Mouse (Mus musculus): ENCODE measurements around the gene Naa35. TPM values are rescaled to one million over a fixed set of nuclear protein-coding genes. Genes with fewer than 3 reads are reported as not detected.
A peak's percentile ranks its signal among the peaks of the same experiment; 100 is the strongest.
"Not testable (repeated sequence)": the region's sequence is repeated elsewhere in the genome, so short reads cannot be mapped to it uniquely, and the experiment has no call there.

The Naa35 gene
- polyA plus RNA-seq, 1 experiment from 2014 or later: 83.5 TPM

DNA sequence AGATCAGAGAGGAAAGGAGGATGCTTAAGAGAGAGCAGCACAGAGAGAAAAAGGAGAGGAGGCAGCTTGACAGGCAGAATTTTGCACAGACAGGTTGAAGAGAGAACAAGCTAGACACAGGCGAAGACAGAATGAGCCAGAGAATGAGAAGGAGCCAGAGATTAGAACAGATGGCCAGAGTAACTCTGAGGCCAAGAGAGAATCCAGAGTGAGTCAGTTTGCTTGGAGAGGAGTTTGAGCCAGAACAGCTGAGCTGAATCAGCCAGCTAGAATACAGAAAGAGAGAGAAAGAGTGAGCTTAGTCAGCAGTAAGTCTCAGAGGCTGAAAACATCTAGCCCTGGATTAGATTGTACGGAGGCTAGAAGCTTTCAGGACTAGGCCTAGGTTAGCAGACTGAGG is 12.5 kb upstream of the Naa35 start:
- no peaks in the 10 kb centered on the region for H3K27me3 ChIP-seq (ENCODE audit: insufficient read depth, low read length)
- ATAC-seq (ENCODE audit: insufficient read depth): no peak
- WGBS: 87% methylated on average over 2 of the region's 2 CpGs

DNA sequence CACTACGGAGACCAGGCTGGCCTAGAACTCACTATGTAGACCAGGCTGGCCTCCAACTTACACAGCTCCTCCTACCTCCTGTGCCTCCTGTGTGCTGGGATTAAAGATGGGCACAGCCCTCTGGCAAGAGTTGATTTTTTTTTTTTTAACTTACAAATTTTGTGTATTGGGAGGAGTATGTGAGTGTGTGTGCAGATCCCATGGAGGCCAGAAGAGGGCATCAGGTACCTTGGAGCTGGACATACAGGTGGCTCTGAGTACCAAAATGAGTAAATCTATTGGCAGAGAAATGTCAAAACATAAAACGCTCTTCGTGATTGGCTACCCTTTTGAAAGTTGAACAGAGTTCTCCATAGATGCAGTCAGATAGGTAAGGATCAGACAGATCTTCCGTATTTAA is 4.1 kb upstream of the Naa35 start:
- 96% methylated on average over 4 of the region's 4 CpGs for WGBS
- Histone ChIP-seq H3K27ac (ENCODE audit: low read depth) (no peak overlapping the region), H3K4me3 (ENCODE audit: low read depth, low read length) (no peak overlapping the region), H3K9ac (no peak overlapping the region), H3K27me3 (ENCODE audit: insufficient read depth, low read length) (no peaks in the 10 kb centered on the region), H3K9me3 (ENCODE audit: low read depth, low read length) (no peaks in the 10 kb centered on the region), H3K4me2 (no peak overlapping the region), H3K4me1 (ENCODE audit: insufficient read depth) (no peaks in the 10 kb centered on the region), H3K36me3 (ENCODE audit: insufficient read depth) (no peaks in the 10 kb centered on the region)
- no peak for DNase-seq
- no peak for TF ChIP-seq CTCF (IDR thresholded peaks at IDR 0.05; ENCODE audit: low read depth)
- ATAC-seq (ENCODE audit: insufficient read depth): no peak

More for the DNA sequence above, 12.5 kb upstream of the Naa35 start:
- no peaks in the 10 kb centered on the region for H3K36me3 ChIP-seq (ENCODE audit: insufficient read depth)
- H3K4me2 ChIP-seq: no peak overlapping the region
- no peaks in the 10 kb centered on the region for H3K4me1 ChIP-seq (ENCODE audit: insufficient read depth)
- no peak overlapping the region for H3K4me3 ChIP-seq (ENCODE audit: low read depth, low read length)
- no peak overlapping the region for H3K9ac ChIP-seq
- H3K27ac ChIP-seq (ENCODE audit: low read depth): no peak overlapping the region
- H3K9me3 ChIP-seq (ENCODE audit: low read depth, low read length): no peaks in the 10 kb centered on the region
- no peak for TF ChIP-seq CTCF (IDR thresholded peaks at IDR 0.05; ENCODE audit: low read depth)
- DNase-seq: no peak

DNA sequence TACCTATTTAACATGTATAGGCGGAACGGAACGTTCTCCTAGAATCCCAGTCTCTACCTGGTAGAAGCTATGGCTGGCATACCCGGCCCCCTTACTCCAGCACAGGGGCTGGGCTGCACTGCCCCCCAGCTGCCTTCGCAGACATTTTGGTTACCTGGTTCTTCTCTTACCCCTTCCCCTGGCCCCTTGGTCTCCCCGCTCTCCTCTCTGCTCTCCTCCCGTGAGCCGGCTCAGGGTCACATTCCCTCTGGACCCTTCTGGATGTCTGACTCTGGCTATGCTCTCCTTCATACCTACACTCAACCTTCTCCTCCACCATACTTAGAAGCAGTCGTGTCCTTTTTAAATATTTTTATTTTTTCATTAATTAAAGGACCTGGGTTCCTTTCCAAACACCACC is 578 bp upstream of the Naa35 start:
- H3K4me3 ChIP-seq (ENCODE audit: low read depth, low read length): peak overlapping the region; percentile 94
- no peaks in the 10 kb centered on the region for H3K27me3 ChIP-seq (ENCODE audit: insufficient read depth, low read length)
- WGBS: 2% methylated on average over 9 of the region's 9 CpGs
- H3K36me3 ChIP-seq (ENCODE audit: insufficient read depth): peaks cover 23% of the 10 kb centered on the region
- H3K4me1 ChIP-seq (ENCODE audit: insufficient read depth): peaks cover 7% of the 10 kb centered on the region; the same call in 1 of the 2 replicates
- H3K9me3 ChIP-seq (ENCODE audit: low read depth, low read length): no peaks in the 10 kb centered on the region
- peak; percentile 44 for DNase-seq
- peak overlapping the region; percentile 92 for H3K4me2 ChIP-seq
- peak; percentile 29; the same call in 1 of the 2 replicates for TF ChIP-seq CTCF (IDR thresholded peaks at IDR 0.05; ENCODE audit: low read depth)
- ATAC-seq (ENCODE audit: insufficient read depth): peak; percentile 43
- H3K27ac ChIP-seq (ENCODE audit: low read depth): peak overlapping the region; percentile 66
- peak overlapping the region; percentile 59 for H3K9ac ChIP-seq

DNA sequence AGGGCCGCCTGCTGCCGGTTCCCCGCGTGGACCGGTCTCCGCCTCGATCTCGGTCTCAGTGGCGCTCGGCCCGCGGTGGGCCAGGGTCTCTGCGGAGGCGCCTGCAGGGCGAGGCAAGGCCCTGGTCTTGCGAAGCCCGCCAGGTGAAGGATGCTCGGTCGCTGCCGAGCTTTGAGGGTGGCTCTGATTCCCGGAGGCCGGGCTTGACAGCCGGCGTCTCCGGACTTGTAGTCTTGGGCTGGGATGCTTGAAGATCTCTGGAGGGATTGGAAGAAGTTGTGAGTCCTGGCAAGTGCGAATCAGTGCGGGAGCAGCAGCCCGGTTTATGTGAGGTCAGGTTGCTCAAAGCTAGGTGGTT is 568 bp downstream of the Naa35 start:
- WGBS: under 1% methylated on average over 28 of the region's 28 CpGs
- Histone ChIP-seq H3K4me2 (peak overlapping the region; percentile 92), H3K36me3 (ENCODE audit: insufficient read depth) (peaks cover 34% of the 10 kb centered on the region), H3K4me1 (ENCODE audit: insufficient read depth) (peaks cover 7% of the 10 kb centered on the region; the same call in 1 of the 2 replicates), H3K4me3 (ENCODE audit: low read depth, low read length) (peak overlapping the region; percentile 94), H3K9me3 (ENCODE audit: low read depth, low read length) (no peaks in the 10 kb centered on the region), H3K27me3 (ENCODE audit: insufficient read depth, low read length) (no peaks in the 10 kb centered on the region), H3K9ac (peak overlapping the region; percentile 82), H3K27ac (ENCODE audit: low read depth) (peak overlapping the region; percentile 75)
- TF ChIP-seq CTCF (IDR thresholded peaks at IDR 0.05; ENCODE audit: low read depth): no peak
- peak; percentile 61 for ATAC-seq (ENCODE audit: insufficient read depth)
- DNase-seq: peak; percentile 50

DNA sequence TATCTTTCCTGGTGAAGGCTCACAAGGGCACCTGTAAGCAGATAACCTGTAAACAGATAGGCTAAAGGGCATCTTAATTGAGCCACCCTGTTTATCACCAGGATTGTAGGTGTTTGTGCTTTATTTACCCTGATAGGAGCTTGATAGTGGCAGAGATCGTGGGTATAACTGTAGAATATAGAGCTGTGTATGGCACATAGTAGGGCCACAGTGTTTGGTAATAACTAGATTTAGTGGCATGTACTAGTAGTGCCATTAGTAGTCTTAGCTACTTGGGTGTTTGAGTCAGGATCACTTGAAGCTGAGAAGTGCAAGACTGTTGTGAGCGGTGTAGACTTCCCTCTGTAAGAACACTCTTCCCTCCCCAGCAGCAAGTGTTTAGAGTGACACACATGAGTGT is 2.1 kb downstream of the Naa35 start:
- no peak for ATAC-seq (ENCODE audit: insufficient read depth)
- Histone ChIP-seq H3K9ac (no peak overlapping the region), H3K4me2 (peak overlapping the region; percentile 92; the same call in 1 of the 2 replicates), H3K9me3 (ENCODE audit: low read depth, low read length) (no peaks in the 10 kb centered on the region), H3K27ac (ENCODE audit: low read depth) (no peak overlapping the region), H3K4me3 (ENCODE audit: low read depth, low read length) (no peak overlapping the region), H3K4me1 (ENCODE audit: insufficient read depth) (peaks cover 7% of the 10 kb centered on the region; the same call in 1 of the 2 replicates), H3K36me3 (ENCODE audit: insufficient read depth) (peaks cover 50% of the 10 kb centered on the region), H3K27me3 (ENCODE audit: insufficient read depth, low read length) (no peaks in the 10 kb centered on the region)
- no peak for DNase-seq
- no peak for TF ChIP-seq CTCF (IDR thresholded peaks at IDR 0.05; ENCODE audit: low read depth)
- 92% methylated on average over 2 of the region's 2 CpGs for WGBS

DNA sequence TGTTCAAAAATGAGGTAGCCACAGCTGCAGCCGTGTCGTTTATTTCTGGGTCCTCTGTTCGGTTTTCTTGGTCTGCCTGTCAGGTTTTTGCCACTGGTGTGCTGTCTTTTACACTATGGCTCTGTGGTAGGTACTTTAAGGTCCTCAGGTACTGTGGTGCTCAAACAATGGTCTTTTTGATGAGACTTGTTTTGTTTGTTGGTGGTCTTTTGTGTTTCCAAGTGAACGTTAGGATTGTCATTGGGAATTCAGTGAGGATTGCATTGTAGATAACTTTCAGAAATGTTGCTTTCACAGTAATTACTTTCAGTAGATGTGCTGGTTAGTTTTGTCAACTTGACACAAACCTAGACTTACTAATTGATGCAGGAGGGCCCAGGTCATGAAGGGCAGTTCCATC is 4.6 kb downstream of the Naa35 start:
- peaks cover 73% of the 10 kb centered on the region for H3K36me3 ChIP-seq (ENCODE audit: insufficient read depth)
- WGBS: 83% methylated on average over 4 of the region's 4 CpGs

DNA sequence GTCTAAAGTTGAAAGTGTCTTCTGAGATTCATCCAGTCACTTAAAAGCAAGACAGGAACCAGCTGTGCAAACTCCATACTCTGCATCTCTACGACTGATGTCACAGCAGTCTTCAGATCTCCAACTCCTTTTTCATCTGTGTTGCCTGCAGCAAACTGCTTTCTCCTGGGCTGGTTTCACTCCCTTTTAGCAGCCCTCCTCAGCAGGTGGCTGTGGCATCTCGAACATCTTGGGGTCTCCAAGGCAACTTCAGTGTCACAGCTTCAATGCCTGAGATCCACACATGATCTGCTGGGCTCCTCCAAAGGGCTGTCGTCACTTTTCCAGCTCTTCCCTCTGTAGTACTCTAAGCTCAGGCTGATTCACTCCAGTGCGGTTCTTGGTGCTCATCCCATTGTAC is 5.6 kb downstream of the Naa35 start:
- no peaks in the 10 kb centered on the region for H3K9me3 ChIP-seq (ENCODE audit: low read depth, low read length)
- H3K36me3 ChIP-seq (ENCODE audit: insufficient read depth): peaks cover 80% of the 10 kb centered on the region
- no peak for ATAC-seq (ENCODE audit: insufficient read depth)
- no peak overlapping the region for H3K9ac ChIP-seq
- WGBS: 88% methylated on average over 4 of the region's 4 CpGs
- TF ChIP-seq CTCF (IDR thresholded peaks at IDR 0.05; ENCODE audit: low read depth): no peak
- H3K4me3 ChIP-seq (ENCODE audit: low read depth, low read length): no peak overlapping the region
- H3K4me2 ChIP-seq: no peak overlapping the region
- H3K4me1 ChIP-seq (ENCODE audit: insufficient read depth): peaks cover 7% of the 10 kb centered on the region; the same call in 1 of the 2 replicates
- no peak for DNase-seq
- H3K27ac ChIP-seq (ENCODE audit: low read depth): no peak overlapping the region
- H3K27me3 ChIP-seq (ENCODE audit: insufficient read depth, low read length): no peaks in the 10 kb centered on the region

More for the DNA sequence above, 4.6 kb downstream of the Naa35 start:
- H3K27ac ChIP-seq (ENCODE audit: low read depth): no peak overlapping the region
- H3K4me2 ChIP-seq: no peak overlapping the region
- peaks cover 7% of the 10 kb centered on the region; the same call in 1 of the 2 replicates for H3K4me1 ChIP-seq (ENCODE audit: insufficient read depth)
- H3K9me3 ChIP-seq (ENCODE audit: low read depth, low read length): no peaks in the 10 kb centered on the region
- TF ChIP-seq CTCF (IDR thresholded peaks at IDR 0.05; ENCODE audit: low read depth): no peak
- no peak overlapping the region for H3K9ac ChIP-seq
- DNase-seq: no peak
- H3K27me3 ChIP-seq (ENCODE audit: insufficient read depth, low read length): no peaks in the 10 kb centered on the region
- ATAC-seq (ENCODE audit: insufficient read depth): no peak
- H3K4me3 ChIP-seq (ENCODE audit: low read depth, low read length): no peak overlapping the region

DNA sequence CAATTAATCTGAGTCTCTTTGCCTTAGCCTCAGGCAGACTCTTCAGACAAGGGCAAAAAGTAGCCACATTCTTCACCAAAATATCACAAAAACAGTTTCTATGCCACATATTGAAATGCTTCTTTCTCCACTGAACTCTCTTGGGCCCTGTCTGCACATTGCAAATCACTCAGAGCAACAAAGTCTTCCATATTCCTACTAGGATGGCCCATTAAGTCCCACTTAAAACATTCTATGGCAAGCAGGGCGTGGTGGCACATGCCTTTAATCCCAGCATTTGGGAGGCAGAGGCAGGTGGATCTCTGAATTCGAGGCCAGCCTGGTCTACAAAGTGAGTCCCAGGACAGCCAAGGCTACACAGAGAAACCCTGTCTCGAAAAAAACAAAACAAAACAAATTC is 7.0 kb downstream of the Naa35 start:
- not testable (repeated sequence) for DNase-seq; H3K4me3 ChIP-seq (ENCODE audit: low read depth, low read length); H3K27ac ChIP-seq (ENCODE audit: low read depth); H3K9ac ChIP-seq; H3K9me3 ChIP-seq (ENCODE audit: low read depth, low read length); H3K4me1 ChIP-seq (ENCODE audit: insufficient read depth); H3K4me2 ChIP-seq; ATAC-seq (ENCODE audit: insufficient read depth); H3K27me3 ChIP-seq (ENCODE audit: insufficient read depth, low read length)
- H3K36me3 ChIP-seq (ENCODE audit: insufficient read depth): peaks cover 88% of the 10 kb centered on the region
- WGBS: 92% methylated on average over 3 of the region's 3 CpGs
